In the genomic region with DNA sequence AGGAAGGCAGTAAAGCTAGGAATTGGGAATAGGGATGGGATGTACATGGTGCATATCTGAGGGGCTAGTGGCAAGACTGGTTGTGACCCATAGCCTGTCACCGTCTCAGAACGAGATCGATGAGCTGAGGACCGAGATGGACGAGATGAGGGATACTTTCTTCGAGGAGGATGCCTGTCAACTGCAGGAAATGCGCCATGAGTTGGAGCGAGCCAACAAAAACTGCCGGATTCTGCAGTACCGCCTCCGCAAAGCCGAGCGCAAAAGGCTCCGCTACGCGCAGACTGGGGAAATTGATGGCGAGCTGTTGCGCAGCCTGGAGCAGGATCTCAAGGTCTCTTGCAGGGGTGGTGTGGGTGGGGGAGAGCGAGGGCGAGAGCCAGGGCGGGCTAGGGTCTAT, we compare ENCODE assay signal across 10 mouse cellular contexts. TPM values are rescaled to one million over a fixed set of nuclear protein-coding genes. Genes with fewer than 3 reads are reported as not detected.
DNase-seq lines count a peak whose midpoint lies in the region; ATAC-seq lines count a peak whose summit lies in the region.
"Had no signal": no experiment of that assay in that cellular context is flagged by ENCODE, and none has a peak within 500 bp of the region (broad histone marks: within the 10 kb centered on the region; RNA-seq: fewer than 3 reads in every experiment).

No protein-coding gene starts in this region.

- no peak overlapping the region for H3K9ac ChIP-seq in heart, embryonic 13.5 days

- DNase-seq in heart, adult 9 months (ENCODE audit: low spot score in 2 of 2), result no peak
- peak; percentile 69 for DNase-seq in cerebellum, adult 9-10 months
- DNase-seq in frontal cortex, postnatal 10 days (ENCODE audit: low spot score in 2 of 2), result peak; percentile 46 to 59
- DNase-seq in left cerebral cortex, adult 9 months (ENCODE audit: low spot score in 2 of 2), result peak; percentile 48 to 83
- peak; percentile 39 for DNase-seq in retina, postnatal 1 day
- DNase-seq in B cell, adult 2 months, result no peak
- no peak for DNase-seq in gastrocnemius, postnatal 14 days

- no peaks in the 10 kb centered on the region for H3K9me3 ChIP-seq in heart, embryonic 13.5 days

- peaks cover 26% of the 10 kb centered on the region for H3K4me1 ChIP-seq in heart, embryonic 13.5 days

- H3K4me2 ChIP-seq in heart, embryonic 13.5 days, result peak overlapping the region; percentile 91

- H3K4me3 ChIP-seq in heart, embryonic 13.5 days, result peak overlapping the region; percentile 62

- ATAC-seq in heart, embryonic 13.5 days (ENCODE audit: extremely low read depth, insufficient number of reproducible peaks, low FRiP score, low TSS enrichment), result no peak

- intact Hi-C loops in gastrocnemius, postnatal 14 days (cut with DNase I; ENCODE audit: low total_unique reads), result no loop called here

- no peak overlapping the region for H3K27ac ChIP-seq in heart, embryonic 13.5 days (replicated peaks)

- no peaks in the 10 kb centered on the region for H3K36me3 ChIP-seq in heart, embryonic 13.5 days

- H3K27me3 ChIP-seq in heart, embryonic 13.5 days (replicated peaks), result peaks cover 67% of the 10 kb centered on the region
- H3K27me3 ChIP-seq: CH12.LX had no signal

- 2% methylated on average over 21 of the region's 21 CpGs for WGBS in heart, embryonic 13.5 days

RNA-seq across cellular contexts. Expression of a gene that starts 4.4 kb away (rescaled TPM):
- 0.33 and 0.47 TPM in 2 replicates for polyA plus RNA-seq in heart, embryonic 13.5 days (2015; fragmentation: Nextera tagmentation; extraction: Ambion mirVana)
- not detected for total RNA-seq in gastrocnemius, postnatal 14 days (2021)
- total RNA-seq: CH12.LX had no signal

RNA-seq across cellular contexts. Expression of a gene that starts 50.7 kb away (rescaled TPM):
- not detected in 2 replicates for polyA plus RNA-seq in heart, embryonic 13.5 days (2015; fragmentation: Nextera tagmentation; extraction: Ambion mirVana)
- not detected for total RNA-seq in gastrocnemius, postnatal 14 days (2021)
- total RNA-seq: CH12.LX had no signal
- polyA plus RNA-seq: heart, embryonic 16.5 days had no signal

Comparison
In these comparisons a context has a peak if more than half of its experiments do, and no peak if none do; other contexts are left out.
1. DNase-seq: peak in cerebellum, adult 9-10 months (single experiment), frontal cortex, postnatal 10 days (2 of 2), left cerebral cortex, adult 9 months (2 of 2) and retina, postnatal 1 day (single experiment); none in heart, adult 9 months (0 of 2), B cell, adult 2 months (0 of 2) and gastrocnemius, postnatal 14 days (single experiment).